Mouse (Mus musculus) kidney, postnatal 10 days (tissue): ENCODE results near the gene Slc25a29.

Experiments
- DNase-seq: peaks from one replicate; pipeline ENCODE4 v3.0.0; 2021; ENCODE audit warnings: mixed read lengths

The Slc25a29 gene

DNA sequence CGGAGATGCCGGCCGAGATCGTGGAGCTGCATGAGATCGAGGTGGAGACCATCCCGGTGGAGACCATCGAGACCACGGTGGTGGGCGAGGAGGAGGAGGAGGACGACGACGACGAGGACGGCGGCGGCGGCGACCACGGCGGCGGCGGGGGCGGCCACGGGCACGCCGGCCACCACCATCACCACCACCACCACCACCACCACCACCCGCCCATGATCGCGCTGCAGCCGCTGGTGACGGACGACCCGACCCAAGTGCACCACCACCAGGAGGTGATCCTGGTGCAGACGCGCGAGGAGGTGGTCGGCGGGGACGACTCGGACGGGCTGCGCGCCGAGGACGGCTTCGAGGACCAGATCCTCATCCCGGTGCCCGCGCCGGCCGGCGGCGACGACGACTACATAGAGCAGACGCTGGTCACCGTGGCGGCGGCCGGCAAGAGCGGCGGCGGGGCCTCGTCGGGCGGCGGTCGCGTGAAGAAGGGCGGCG, 42.2 kb downstream of the Slc25a29 start:
- peak; percentile 55 for DNase-seq

DNA sequence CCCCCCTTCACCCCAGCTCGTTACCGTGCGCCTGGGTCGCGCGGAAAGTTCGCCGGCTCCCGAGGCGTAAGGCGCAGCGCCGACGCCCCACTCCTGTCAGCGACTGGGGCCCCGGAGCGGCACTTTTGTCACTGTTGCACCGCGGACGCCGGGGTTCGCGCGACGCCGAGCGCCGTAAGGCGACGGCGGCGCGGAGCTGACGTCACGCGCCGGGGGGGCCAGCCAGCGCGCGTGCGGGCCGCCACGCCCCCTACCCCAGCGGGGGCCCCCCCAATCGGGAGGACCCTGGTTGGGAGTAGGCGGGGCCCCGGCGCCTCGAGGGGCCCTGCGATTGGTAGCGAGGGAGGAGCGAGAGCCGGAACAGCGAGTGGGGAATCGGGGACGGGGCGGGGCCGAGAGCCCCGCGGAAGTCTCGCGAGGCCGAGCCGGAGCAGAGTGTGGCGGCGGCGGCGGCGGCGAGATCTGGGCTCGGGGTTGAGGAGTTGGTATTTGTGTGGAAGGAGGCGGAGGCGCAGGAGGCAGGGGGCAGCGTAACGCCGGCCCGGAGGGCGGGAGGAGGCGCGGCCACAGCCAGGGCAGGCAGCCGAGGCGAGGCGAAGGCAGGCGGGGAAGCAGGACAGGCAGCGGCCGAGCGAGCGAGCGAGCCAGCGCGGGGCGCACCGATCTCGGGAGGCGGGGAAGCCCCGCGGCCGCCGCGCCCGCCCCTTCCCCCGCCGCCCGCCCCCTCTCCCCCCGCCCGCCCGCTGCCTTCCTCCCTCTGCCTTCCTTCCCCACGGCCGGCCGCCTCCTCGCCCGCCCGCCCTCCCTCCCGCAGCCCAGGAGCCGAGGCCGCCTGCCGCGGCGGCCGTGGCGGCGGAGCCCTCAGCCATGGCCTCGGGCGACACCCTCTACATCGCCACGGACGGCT, 42.9 kb downstream of the Slc25a29 start, which contains the start of gene Yy1:
Yy1 (plus strand) TSS at position 428 of the 907 bp plus-strand sequence.
- peak; percentile 99 for DNase-seq

DNA sequence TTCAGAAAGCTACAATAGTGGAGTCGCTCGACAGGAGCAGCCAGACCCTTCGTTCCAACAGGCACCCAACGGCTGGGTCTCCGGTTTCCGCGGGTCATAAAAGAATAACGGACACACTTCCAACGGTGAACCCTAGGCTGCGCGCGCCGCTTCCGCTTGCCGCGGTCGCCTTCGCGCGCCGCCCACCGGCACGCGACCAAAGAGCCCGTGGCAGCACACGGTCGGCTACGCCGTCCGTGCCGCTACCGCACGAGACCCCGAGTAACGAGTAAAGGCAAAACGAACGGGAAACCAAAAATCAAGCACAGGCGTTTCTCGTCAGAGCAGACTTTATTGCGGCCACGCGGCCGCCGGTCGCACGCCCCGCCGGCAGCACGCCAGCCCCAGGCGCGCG, 43.5 kb downstream of the Slc25a29 start:
- DNase-seq: peak; percentile 91

DNA sequence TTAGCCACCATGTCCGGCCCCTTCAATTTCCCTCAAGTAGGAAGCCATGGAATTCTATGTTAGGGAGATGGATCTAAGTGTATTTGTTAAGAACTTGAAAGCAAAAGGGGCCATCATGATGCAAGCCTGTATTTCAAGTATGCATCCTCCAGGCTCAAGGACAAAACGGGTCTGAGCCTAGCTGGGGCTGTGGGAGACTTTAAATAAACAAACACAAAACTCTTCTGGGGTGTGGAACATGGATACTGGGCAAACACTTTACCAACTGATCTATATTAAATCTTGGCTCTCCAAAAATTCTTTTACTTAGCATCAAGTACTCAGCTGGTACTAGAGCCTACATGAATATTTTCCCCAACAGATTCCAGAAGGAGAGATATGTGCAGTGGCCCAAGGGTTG, 48.4 kb downstream of the Slc25a29 start:
- no peak for DNase-seq

DNA sequence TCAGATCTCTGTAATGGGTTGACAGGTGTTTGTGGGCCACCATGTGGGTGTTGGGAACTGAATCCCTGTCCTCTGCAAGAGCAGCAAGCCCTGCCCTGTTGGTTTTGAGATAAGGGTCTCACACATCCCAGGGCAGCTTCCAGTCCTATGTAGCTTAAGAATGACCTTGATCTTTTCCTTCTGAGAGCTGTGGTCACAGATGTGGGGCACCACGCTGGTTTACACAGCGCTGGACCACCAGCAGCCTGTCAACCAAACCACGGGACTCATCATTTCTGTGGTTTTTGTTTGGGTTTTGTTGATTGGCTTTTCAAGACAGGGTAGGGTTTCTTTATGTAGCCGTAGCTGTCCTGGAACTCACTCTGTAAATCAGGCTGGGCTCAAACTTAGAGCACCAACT, 50.5 kb downstream of the Slc25a29 start:
- no peak for DNase-seq

DNA sequence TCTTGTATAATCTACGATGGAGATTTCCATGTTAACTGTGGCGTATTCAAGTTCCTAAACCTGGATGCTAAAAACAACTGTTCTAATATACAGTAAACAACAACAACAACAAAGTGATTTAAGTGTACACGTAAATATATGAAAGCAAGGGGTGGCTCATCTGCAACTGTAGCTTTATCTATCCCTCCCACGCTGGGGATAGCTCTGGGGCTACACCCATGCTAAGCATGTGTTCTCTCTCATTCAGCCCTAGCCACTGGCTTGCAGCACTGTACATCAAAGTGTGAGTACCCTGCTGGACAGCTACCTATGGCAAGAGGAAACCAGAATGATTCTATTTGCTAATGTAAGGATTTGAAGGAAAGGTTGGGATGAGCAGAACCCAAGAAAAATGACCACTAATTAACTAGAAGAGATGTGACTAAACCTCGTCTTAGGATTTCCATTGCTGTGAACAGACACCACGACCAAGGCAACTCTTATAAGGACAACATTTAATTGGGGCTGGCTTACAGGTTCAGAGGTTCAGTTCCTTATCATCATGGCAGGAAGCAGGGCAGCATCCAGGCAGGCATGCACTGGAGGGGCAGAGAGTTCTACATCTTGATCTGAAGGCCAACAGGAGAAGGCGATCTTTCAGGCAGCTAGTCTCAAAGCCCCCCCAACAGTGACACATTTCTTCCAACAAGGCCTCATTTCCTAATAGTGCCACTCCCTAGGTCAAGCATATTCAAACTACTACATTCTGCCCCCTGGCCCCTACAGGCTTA, 55.4 kb downstream of the Slc25a29 start:
- DNase-seq: no peak
